Mouse (Mus musculus): ENCODE results near the gene Nell2.
A peak's percentile ranks its signal among the peaks of the same experiment; 100 is the strongest.
"Not testable (repeated sequence)": the region's sequence is repeated elsewhere in the genome, so short reads cannot be mapped to it uniquely, and the experiment has no call there.

The Nell2 gene

GRCm38 (mm10) chr15:95536230-95536629 is 7.9 kb upstream of the Nell2 start:
- Histone ChIP-seq H3K9me3 (ENCODE audit: low read length) (no peaks in the 10 kb centered on the region), H3K36me3 (ENCODE audit: insufficient read depth, low read length) (no peaks in the 10 kb centered on the region), H3K4me1 (replicated peaks; ENCODE audit: low read depth, low read length) (no peaks in the 10 kb centered on the region), H3K27me3 (ENCODE audit: insufficient read depth, low read length) (no peaks in the 10 kb centered on the region), H3K4me3 (replicated peaks; ENCODE audit: low read length) (no peak overlapping the region)
- TF ChIP-seq NANOG (IDR thresholded peaks at IDR 0.05; ENCODE audit: borderline replicate concordance, low read length) (no peak), CTCF (conservative IDR thresholded peaks at IDR 0.05; ENCODE audit: low read length) (no peak), POU5F1 (IDR thresholded peaks at IDR 0.05; ENCODE audit: borderline replicate concordance, low read length) (no peak)

- Histone ChIP-seq H3K4me1 (replicated peaks; ENCODE audit: low read depth, low read length) (no peaks in the 10 kb centered on the region), H3K9me3 (ENCODE audit: low read length) (no peaks in the 10 kb centered on the region), H3K36me3 (ENCODE audit: insufficient read depth, low read length) (no peaks in the 10 kb centered on the region), H3K27me3 (ENCODE audit: insufficient read depth, low read length) (no peaks in the 10 kb centered on the region), H3K4me3 (replicated peaks; ENCODE audit: low read length) (no peak overlapping the region)
- TF ChIP-seq NANOG (IDR thresholded peaks at IDR 0.05; ENCODE audit: borderline replicate concordance, low read length) (no peak), POU5F1 (IDR thresholded peaks at IDR 0.05; ENCODE audit: borderline replicate concordance, low read length) (no peak), CTCF (conservative IDR thresholded peaks at IDR 0.05; ENCODE audit: low read length) (no peak)
Observed at GRCm38 (mm10) chr15:95534644-95535043, 6.3 kb upstream of the Nell2 start.

DNA sequence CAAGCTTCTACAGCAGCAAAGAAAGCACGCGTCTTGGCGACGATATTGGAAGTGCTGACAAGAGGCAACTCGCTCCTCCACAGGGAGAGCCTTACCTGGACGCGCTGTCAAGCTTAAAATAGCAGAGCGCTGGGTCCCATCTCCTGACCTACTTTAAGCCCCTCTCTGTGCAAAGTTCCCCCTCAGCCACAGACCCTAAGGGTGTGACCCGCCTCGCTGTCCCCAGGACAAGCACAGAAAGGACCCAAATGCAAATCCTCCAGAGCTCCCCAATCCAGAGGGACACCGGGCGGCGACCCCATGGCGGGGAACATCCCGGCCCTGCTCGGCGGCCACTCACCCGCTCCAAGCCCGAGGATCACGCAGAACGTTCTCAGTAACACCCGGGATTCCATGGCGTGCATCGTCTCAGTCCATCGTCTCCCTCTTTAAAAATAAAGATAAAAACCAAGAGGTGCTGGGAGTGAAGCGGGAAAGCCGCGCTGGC is 855 bp downstream of the Nell2 start:
- peak overlapping the region; percentile 84 for H3K4me3 ChIP-seq (replicated peaks; ENCODE audit: low read length)
- no peaks in the 10 kb centered on the region for H3K9me3 ChIP-seq (ENCODE audit: low read length)
- H3K4me1 ChIP-seq (replicated peaks; ENCODE audit: low read depth, low read length) = peaks cover 10% of the 10 kb centered on the region
- H3K27me3 ChIP-seq (ENCODE audit: insufficient read depth, low read length) = peaks cover 37% of the 10 kb centered on the region
- no peaks in the 10 kb centered on the region for H3K36me3 ChIP-seq (ENCODE audit: insufficient read depth, low read length)
- TF ChIP-seq NANOG (IDR thresholded peaks at IDR 0.05; ENCODE audit: borderline replicate concordance, low read length) (no peak), CTCF (conservative IDR thresholded peaks at IDR 0.05; ENCODE audit: low read length) (no peak), POU5F1 (IDR thresholded peaks at IDR 0.05; ENCODE audit: borderline replicate concordance, low read length) (no peak)

DNA sequence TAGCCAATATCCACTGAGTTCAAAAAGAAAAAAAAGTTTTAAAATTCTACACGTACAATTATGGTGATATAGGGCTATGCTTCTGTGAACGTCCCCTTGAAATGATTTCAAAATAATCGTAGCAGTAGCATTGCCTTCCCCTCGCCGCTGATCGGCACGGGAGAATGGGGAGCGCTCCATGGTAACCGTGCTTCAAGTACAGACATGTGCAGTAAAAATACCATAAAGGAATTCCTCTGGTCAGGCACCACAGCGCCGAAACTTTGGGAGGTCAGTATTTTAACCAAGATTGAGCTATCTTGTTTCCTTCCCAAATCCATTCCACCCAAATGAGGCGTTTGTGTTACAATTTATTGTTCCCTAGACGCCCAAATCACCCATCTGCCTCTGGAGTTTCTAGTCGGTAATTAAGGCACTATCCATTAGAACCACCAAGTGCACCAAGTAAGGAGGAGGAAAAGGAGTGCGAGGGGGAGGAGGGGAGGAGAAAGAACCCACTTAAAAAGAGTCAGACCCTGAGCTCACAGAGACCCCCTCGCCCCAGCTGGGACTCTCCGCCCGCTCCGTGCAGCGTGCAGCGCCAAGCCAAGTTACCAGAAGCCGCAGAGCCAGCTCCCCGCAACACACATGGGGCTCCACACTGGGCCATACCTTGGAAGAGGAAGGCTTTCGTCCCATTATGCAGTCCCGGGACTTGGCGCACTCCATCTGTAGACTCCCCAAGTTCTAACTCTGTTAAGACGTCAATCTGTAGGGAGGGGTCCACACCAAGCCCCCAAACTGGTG is 1.5 kb downstream of the Nell2 start:
- TF ChIP-seq CTCF (conservative IDR thresholded peaks at IDR 0.05; ENCODE audit: low read length) (no peak), POU5F1 (IDR thresholded peaks at IDR 0.05; ENCODE audit: borderline replicate concordance, low read length) (no peak), NANOG (IDR thresholded peaks at IDR 0.05; ENCODE audit: borderline replicate concordance, low read length) (no peak)
- peaks cover 39% of the 10 kb centered on the region for H3K27me3 ChIP-seq (ENCODE audit: insufficient read depth, low read length)
- H3K36me3 ChIP-seq (ENCODE audit: insufficient read depth, low read length) = no peaks in the 10 kb centered on the region

GRCm38 (mm10) chr15:95525997-95526396 is 2.4 kb downstream of the Nell2 start:
- no peak for TF ChIP-seq NANOG (IDR thresholded peaks at IDR 0.05; ENCODE audit: borderline replicate concordance, low read length)
- no peak for TF ChIP-seq POU5F1 (IDR thresholded peaks at IDR 0.05; ENCODE audit: borderline replicate concordance, low read length)
- TF ChIP-seq CTCF (conservative IDR thresholded peaks at IDR 0.05; ENCODE audit: low read length) = peak; percentile 25; the same call in 1 of the 2 replicates
- Histone ChIP-seq H3K4me3 (replicated peaks; ENCODE audit: low read length) (no peak overlapping the region), H3K36me3 (ENCODE audit: insufficient read depth, low read length) (no peaks in the 10 kb centered on the region), H3K4me1 (replicated peaks; ENCODE audit: low read depth, low read length) (peaks cover 10% of the 10 kb centered on the region), H3K9me3 (ENCODE audit: low read length) (no peaks in the 10 kb centered on the region), H3K27me3 (ENCODE audit: insufficient read depth, low read length) (peaks cover 39% of the 10 kb centered on the region)

More for the DNA sequence above, 1.5 kb downstream of the Nell2 start:
- no peaks in the 10 kb centered on the region for H3K9me3 ChIP-seq (ENCODE audit: low read length)
- peak overlapping the region; percentile 84 for H3K4me3 ChIP-seq (replicated peaks; ENCODE audit: low read length)
- H3K4me1 ChIP-seq (replicated peaks; ENCODE audit: low read depth, low read length) = peaks cover 10% of the 10 kb centered on the region

- Histone ChIP-seq H3K4me1 (replicated peaks; ENCODE audit: low read depth, low read length) (no peaks in the 10 kb centered on the region), H3K27me3 (ENCODE audit: insufficient read depth, low read length) (peaks cover 5% of the 10 kb centered on the region), H3K9me3 (ENCODE audit: low read length) (no peaks in the 10 kb centered on the region), H3K36me3 (ENCODE audit: insufficient read depth, low read length) (no peaks in the 10 kb centered on the region), H3K4me3 (replicated peaks; ENCODE audit: low read length) (no peak overlapping the region)
- TF ChIP-seq NANOG (IDR thresholded peaks at IDR 0.05; ENCODE audit: borderline replicate concordance, low read length) (no peak), CTCF (conservative IDR thresholded peaks at IDR 0.05; ENCODE audit: low read length) (no peak), POU5F1 (IDR thresholded peaks at IDR 0.05; ENCODE audit: borderline replicate concordance, low read length) (no peak)
Observed at GRCm38 (mm10) chr15:95518204-95518603, 10.2 kb downstream of the Nell2 start.

DNA sequence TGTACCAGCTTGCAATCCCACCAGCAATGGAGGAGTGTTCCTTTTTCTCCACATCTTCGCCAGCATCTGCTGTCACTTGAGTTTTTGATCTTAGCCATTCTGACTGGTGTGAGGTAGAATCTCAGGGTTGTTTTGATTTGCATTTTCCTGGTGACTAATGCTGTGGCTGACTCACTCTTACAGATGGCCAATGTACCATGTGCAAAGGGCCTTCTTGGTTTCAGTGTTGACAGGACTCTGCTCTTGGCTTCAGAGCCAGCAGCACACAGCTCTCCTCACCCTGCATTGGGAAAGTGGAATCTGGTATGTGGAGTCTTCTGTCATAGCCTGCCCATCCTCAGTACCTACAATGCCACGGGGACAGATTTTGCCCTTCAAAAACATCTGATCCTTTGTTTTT is 15.1 kb downstream of the Nell2 start:
- not testable (repeated sequence) for H3K27me3 ChIP-seq (ENCODE audit: insufficient read depth, low read length); H3K36me3 ChIP-seq (ENCODE audit: insufficient read depth, low read length); H3K9me3 ChIP-seq (ENCODE audit: low read length); H3K4me1 ChIP-seq (replicated peaks; ENCODE audit: low read depth, low read length); H3K4me3 ChIP-seq (replicated peaks; ENCODE audit: low read length)

DNA sequence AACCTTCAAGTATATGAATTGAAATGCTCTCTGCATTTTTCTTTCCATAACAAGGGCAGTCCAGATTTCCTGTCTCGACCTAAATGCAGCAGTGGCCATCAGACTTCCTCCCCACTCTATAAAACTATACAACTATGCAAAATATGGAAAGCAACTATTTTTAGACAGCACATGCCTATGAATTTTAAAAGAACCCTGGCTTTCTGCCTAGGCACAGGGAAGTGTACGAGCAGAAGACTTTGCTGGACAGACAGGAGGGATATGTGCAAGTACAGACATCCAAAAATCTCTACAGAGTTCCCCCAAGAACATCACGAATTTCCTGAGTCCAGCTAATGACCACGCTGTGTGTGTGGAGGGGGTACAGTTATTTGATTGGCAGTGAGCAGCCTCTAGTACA is 32.7 kb downstream of the Nell2 start:
- no peaks in the 10 kb centered on the region for H3K9me3 ChIP-seq (ENCODE audit: low read length)
- TF ChIP-seq NANOG (IDR thresholded peaks at IDR 0.05; ENCODE audit: borderline replicate concordance, low read length) = no peak
- TF ChIP-seq POU5F1 (IDR thresholded peaks at IDR 0.05; ENCODE audit: borderline replicate concordance, low read length) = no peak
- no peak for TF ChIP-seq CTCF (conservative IDR thresholded peaks at IDR 0.05; ENCODE audit: low read length)
- H3K27me3 ChIP-seq (ENCODE audit: insufficient read depth, low read length) = no peaks in the 10 kb centered on the region
- no peak overlapping the region for H3K4me3 ChIP-seq (replicated peaks; ENCODE audit: low read length)
- H3K36me3 ChIP-seq (ENCODE audit: insufficient read depth, low read length) = no peaks in the 10 kb centered on the region
- no peaks in the 10 kb centered on the region for H3K4me1 ChIP-seq (replicated peaks; ENCODE audit: low read depth, low read length)

GRCm38 (mm10) chr15:95495193-95495592 is 33.2 kb downstream of the Nell2 start:
- Histone ChIP-seq H3K4me3 (replicated peaks; ENCODE audit: low read length) (no peak overlapping the region), H3K36me3 (ENCODE audit: insufficient read depth, low read length) (no peaks in the 10 kb centered on the region), H3K27me3 (ENCODE audit: insufficient read depth, low read length) (no peaks in the 10 kb centered on the region), H3K9me3 (ENCODE audit: low read length) (no peaks in the 10 kb centered on the region), H3K4me1 (replicated peaks; ENCODE audit: low read depth, low read length) (no peaks in the 10 kb centered on the region)
- TF ChIP-seq POU5F1 (IDR thresholded peaks at IDR 0.05; ENCODE audit: borderline replicate concordance, low read length) (no peak), CTCF (conservative IDR thresholded peaks at IDR 0.05; ENCODE audit: low read length) (no peak), NANOG (IDR thresholded peaks at IDR 0.05; ENCODE audit: borderline replicate concordance, low read length) (no peak)
